Mouse (Mus musculus): ENCODE results near the gene Rplp1.

DNA sequence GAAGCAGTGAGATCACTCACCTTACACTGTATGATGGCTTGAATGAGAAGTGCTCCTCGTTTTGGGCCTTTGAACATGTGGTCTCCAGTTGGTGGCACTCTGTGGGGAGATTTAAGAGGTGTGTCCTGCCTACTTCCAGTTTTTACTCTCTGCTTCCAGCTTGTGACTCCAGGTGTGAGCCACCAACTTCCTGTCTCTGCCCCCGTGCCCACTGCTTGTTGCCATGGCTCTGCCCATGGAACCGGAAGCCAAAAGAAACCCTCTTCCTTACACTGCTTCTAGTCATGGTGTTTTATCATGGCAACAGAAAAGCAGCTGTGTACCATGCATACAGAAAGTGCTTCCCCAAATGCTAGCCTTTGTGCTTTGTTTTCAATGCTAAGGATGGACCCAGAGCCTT lies 32.2 kb downstream of the Rplp1 start:
- TF ChIP-seq CTCF (conservative IDR thresholded peaks at IDR 0.05; ENCODE audit: insufficient read depth, insufficient read length, low read depth, low read length) (no peak), POLR2A (IDR thresholded peaks at IDR 0.05; ENCODE audit: low read depth, low read length) (no peak)

Data from kidney, adult 2 months (tissue).